Mouse (Mus musculus) E14TG2a.4 (cell line): ENCODE measurements around the gene Crk.

Experiments used
- CTCF ChIP-seq: conservative IDR thresholded peaks from 2 replicates; pipeline ENCODE4 v1.5.1; 2014; ENCODE audit warnings: low read length
- POU5F1 ChIP-seq: IDR thresholded peaks from 2 replicates; pipeline ENCODE4 v1.6.1; 2014; ENCODE audit warnings: low read length, borderline replicate concordance

- TF ChIP-seq CTCF (no peak), POU5F1 (no peak)
Measured at GRCm38 (mm10) chr11:75658996-75659750, 19.9 kb upstream of the Crk start.
